In genomic region chr3:96576690-96577541, GRCm38 (mm10) we compare ENCODE assay signal across 8 mouse cellular contexts. TPM values are rescaled to one million over a fixed set of nuclear protein-coding genes. Genes with fewer than 3 reads are reported as not detected.
A peak's percentile ranks its signal among the peaks of the same experiment; 100 is the strongest.
DNase-seq lines count a peak whose midpoint lies in the region; ATAC-seq and TF ChIP-seq lines count a peak whose summit lies in the region.

TSS of gene Gm16253 (plus strand) at chr3:96576984.

- peak within 1 kb of the TSS; percentile 42 for H3K4me2 ChIP-seq in lung, postnatal 0 days (replicated peaks; ENCODE audit: low read depth, low read length)

- peaks cover 23% of the 10 kb centered on the region for H3K4me1 ChIP-seq in lung, postnatal 0 days (ENCODE audit: insufficient read depth, low read depth, low read length)

- no peaks in the 10 kb centered on the region for H3K27me3 ChIP-seq in lung, postnatal 0 days (replicated peaks; ENCODE audit: insufficient read depth, low read length)

- DNase-seq in MN1 (ENCODE audit: low spot score): peak; percentile 98
- DNase-seq in cerebellum, adult 8-10 months: peak; percentile 67
- DNase-seq in forelimb bud, embryonic 11.5 days (ENCODE audit: low read depth, low spot score): peak; percentile 80
- DNase-seq in layer of hippocampus, postnatal 10 days (ENCODE audit: low spot score in 2 of 2): peak; percentile 69 to 70
- peak; percentile 98 for DNase-seq in lung, postnatal 0 days (ENCODE audit: low spot score)
- DNase-seq in ovary, postnatal 10 days (ENCODE audit: low spot score): peak; percentile 81
- DNase-seq in thymus, postnatal 14 days: peak; percentile 85

- ATAC-seq in hematopoietic stem cell, adult 5-6 weeks (replicated peaks in 1 of 2; ENCODE audit: insufficient read depth in 1 of 2, low FRiP score in 2 of 2, low TSS enrichment in 1 of 2, low read depth in 1 of 2, poor library complexity in 2 of 2, severe bottlenecking in 2 of 2): peak; percentile 90 to 91
- ATAC-seq in lung, postnatal 0 days: peak; percentile 94

- peak; percentile 54 for TF ChIP-seq CTCF in lung, postnatal 0 days (IDR thresholded peaks at IDR 0.05)

- H3K36me3 ChIP-seq in lung, postnatal 0 days (ENCODE audit: insufficient read depth, low read length): no peaks in the 10 kb centered on the region

- WGBS in lung, postnatal 0 days: 13% methylated on average over 17 of the region's 17 CpGs

- peak within 1 kb of the TSS; percentile 98 for H3K27ac ChIP-seq in lung, postnatal 0 days (ENCODE audit: low read length)

- peak within 1 kb of the TSS; percentile 24; the same call in 1 of the 2 replicates for H3K9ac ChIP-seq in lung, postnatal 0 days (replicated peaks; ENCODE audit: low read depth)

- no peak within 1 kb of the TSS for H3K4me3 ChIP-seq in lung, postnatal 0 days (ENCODE audit: low read depth, low read length)

- H3K9me3 ChIP-seq in lung, postnatal 0 days (ENCODE audit: low read length): no peaks in the 10 kb centered on the region

- TF ChIP-seq EP300 in lung, postnatal 0 days (IDR thresholded peaks at IDR 0.05): peak; percentile 94

RNA-seq across cellular contexts. Expression of gene Gm16253, which starts in this region (rescaled TPM):
- total RNA-seq in hematopoietic stem cell, adult 5-6 weeks (2017): not detected in 2 replicates
- not detected for total RNA-seq in layer of hippocampus, postnatal 10 days (2021)
- polyA plus RNA-seq in lung, postnatal 0 days (2015; fragmentation: Nextera tagmentation; extraction: Ambion mirVana): 0.73 and 0.78 TPM in 2 replicates

Comparison
In these comparisons a context has a peak if more than half of its experiments do, and no peak if none do; other contexts are left out.
1. Peak in ATAC-seq in hematopoietic stem cell, adult 5-6 weeks; RNA of the gene not detected or under 1 TPM.
2. Peak in DNase-seq in layer of hippocampus, postnatal 10 days; RNA of the gene not detected or under 1 TPM.
3. Peak in DNase-seq, ATAC-seq, H3K27ac ChIP-seq, H3K9ac ChIP-seq and H3K4me2 ChIP-seq in lung, postnatal 0 days; RNA of the gene not detected or under 1 TPM.